Mouse (Mus musculus) small intestine, adult 2 months (tissue): ENCODE data around the gene Plxnb3.

Experiments
- CTCF ChIP-seq: fragments of 200-500 bp; IDR thresholded peaks from 2 replicates; pipeline ENCODE4 v1.5.1; 2012; ENCODE audit warnings: low read depth, mild to moderate bottlenecking, control low read depth, inconsistent platforms, low read length, moderate library complexity, mixed read lengths; ENCODE audit not compliant: insufficient replicate concordance, insufficient read length; ENCODE audit errors: extremely low read depth
- POLR2A ChIP-seq: fragments of 200-500 bp; IDR thresholded peaks from 2 replicates; pipeline ENCODE4 v1.6.1; 2012; ENCODE audit warnings: low read depth, mild to moderate bottlenecking, control low read depth, inconsistent platforms, low read length, moderate library complexity

- TF ChIP-seq CTCF (no peak), POLR2A (no peak)
Observed at GRCm38 (mm10) chrX:73738155-73738554, 18.7 kb upstream of the Plxnb3 start.
